Mouse (Mus musculus): ENCODE measurements around the gene Nxnl2.

- TF ChIP-seq CTCF (IDR thresholded peaks at IDR 0.05; ENCODE audit: low read depth) (no peak), EP300 (IDR thresholded peaks at IDR 0.05; ENCODE audit: low read depth) (no peak)
Observed at GRCm38 (mm10) chr13:51161672-51162071, 9.2 kb upstream of the Nxnl2 start.

Data from heart, postnatal 0 days (tissue).